ENCODE assay signal across 9 mouse cellular contexts in genomic region chr17:56169830-56170229, GRCm38 (mm10). TPM values are rescaled to one million over a fixed set of nuclear protein-coding genes. Genes with fewer than 3 reads are reported as not detected.
A peak's percentile ranks its signal among the peaks of the same experiment; 100 is the strongest.
DNase-seq lines count a peak whose midpoint lies in the region; ATAC-seq and TF ChIP-seq lines count a peak whose summit lies in the region.
"Had no signal": no experiment of that assay in that cellular context is flagged by ENCODE, and none has a peak within 500 bp of the region (broad histone marks: within the 10 kb centered on the region; RNA-seq: fewer than 3 reads in every experiment).

No protein-coding gene starts in this region.

- H3K27me3 ChIP-seq in midbrain, embryonic 10.5 days (ENCODE audit: low read depth, poor library complexity, severe bottlenecking): no peaks in the 10 kb centered on the region
- H3K27me3 ChIP-seq in midbrain, embryonic 16.5 days (ENCODE audit: control insufficient read depth, insufficient read depth, low read depth, low read length): no peaks in the 10 kb centered on the region
- no peaks in the 10 kb centered on the region for H3K27me3 ChIP-seq in intestine, postnatal 0 days (replicated peaks; ENCODE audit: control insufficient read depth, insufficient read depth, low read length)
- no peaks in the 10 kb centered on the region for H3K27me3 ChIP-seq in small intestine, adult 2 months (ENCODE audit: control insufficient read depth, insufficient read depth, low read length)
- H3K27me3 ChIP-seq in cerebellum, adult 2 months (ENCODE audit: control insufficient read depth, insufficient read depth, low read length): no peaks in the 10 kb centered on the region
- H3K27me3 ChIP-seq: liver, embryonic 15.5 days had no signal

- peak; percentile 34 to 56 for DNase-seq in adrenal gland, adult (ENCODE audit: inconsistent age in 2 of 2, low spot score in 1 of 2)
- no peak for DNase-seq in adrenal gland, adult 8-10 months
- DNase-seq in midbrain, embryonic 10.5 days (ENCODE audit: low spot score): no peak
- no peak for DNase-seq in cerebellum, adult 2 months
- DNase-seq in layer of hippocampus, adult 11-12 months (ENCODE audit: low spot score): no peak

- H3K4me1 ChIP-seq in midbrain, embryonic 10.5 days: peaks cover 23% of the 10 kb centered on the region
- H3K4me1 ChIP-seq in midbrain, embryonic 16.5 days (ENCODE audit: control insufficient read depth, insufficient read depth, low read length): peaks cover 6% of the 10 kb centered on the region; the same call in 1 of the 2 replicates
- H3K4me1 ChIP-seq in intestine, postnatal 0 days (replicated peaks; ENCODE audit: control insufficient read depth, insufficient read depth, low read length): no peaks in the 10 kb centered on the region
- H3K4me1 ChIP-seq in small intestine, adult 2 months (ENCODE audit: control insufficient read depth, insufficient read depth, insufficient read length, low read length): peaks cover 6% of the 10 kb centered on the region
- H3K4me1 ChIP-seq in cerebellum, adult 2 months (ENCODE audit: control insufficient read depth, insufficient read depth, low read length): no peaks in the 10 kb centered on the region

- H3K9ac ChIP-seq in midbrain, embryonic 16.5 days (ENCODE audit: low read depth, low read length): no peak overlapping the region; the same call in 1 of the 2 replicates
- no peak overlapping the region for H3K9ac ChIP-seq in intestine, postnatal 0 days (ENCODE audit: low read depth, low read length)
- H3K9ac ChIP-seq: liver, embryonic 15.5 days had no signal

- 0 out of 2 replicates have a peak overlapping the region, but pooled peaks have one; percentile 4 for H3K4me3 ChIP-seq in midbrain, embryonic 10.5 days
- no peak overlapping the region for H3K4me3 ChIP-seq in midbrain, embryonic 16.5 days (ENCODE audit: low read depth, low read length)
- H3K4me3 ChIP-seq in intestine, postnatal 0 days (ENCODE audit: low read depth, low read length): no peak overlapping the region
- no peak overlapping the region for H3K4me3 ChIP-seq in small intestine, adult 2 months (ENCODE audit: low read depth, low read length)
- H3K4me3 ChIP-seq in cerebellum, adult 2 months (replicated peaks; ENCODE audit: insufficient read depth, low read depth, low read length): no peak overlapping the region
- H3K4me3 ChIP-seq: liver, embryonic 15.5 days had no signal

- no peaks in the 10 kb centered on the region for H3K9me3 ChIP-seq in midbrain, embryonic 10.5 days (replicated peaks)
- H3K9me3 ChIP-seq in midbrain, embryonic 16.5 days (replicated peaks; ENCODE audit: control insufficient read depth, low read length, poor library complexity, severe bottlenecking): no peaks in the 10 kb centered on the region
- no peaks in the 10 kb centered on the region for H3K9me3 ChIP-seq in intestine, postnatal 0 days (ENCODE audit: control insufficient read depth)
- H3K9me3 ChIP-seq: liver, embryonic 15.5 days had no signal

- no peak for TF ChIP-seq CTCF in intestine, postnatal 0 days (IDR thresholded peaks at IDR 0.05; ENCODE audit: low read depth)
- TF ChIP-seq CTCF in small intestine, adult 2 months (IDR thresholded peaks at IDR 0.05; ENCODE audit: extremely low read depth, insufficient read length, insufficient replicate concordance, low read depth, low read length): no peak
- TF ChIP-seq CTCF in cerebellum, adult 2 months (IDR thresholded peaks at IDR 0.05; ENCODE audit: borderline replicate concordance, insufficient read depth, low read depth, low read length): no peak

- WGBS in midbrain, embryonic 10.5 days: 71% methylated on average over 6 of the region's 6 CpGs
- 64% methylated on average over 6 of the region's 6 CpGs for WGBS in midbrain, embryonic 16.5 days
- WGBS in intestine, postnatal 0 days: 60% methylated on average over 6 of the region's 6 CpGs
- 37% methylated on average over 6 of the region's 6 CpGs for WGBS in small intestine, adult 2 months
- 71% methylated on average over 6 of the region's 6 CpGs for WGBS in cerebellum, adult 2 months

- H3K27ac ChIP-seq in midbrain, embryonic 10.5 days (replicated peaks): peak overlapping the region; percentile 73
- H3K27ac ChIP-seq in midbrain, embryonic 16.5 days (ENCODE audit: low read length): no peak overlapping the region
- peak overlapping the region; percentile 35; the same call in 1 of the 2 replicates for H3K27ac ChIP-seq in intestine, postnatal 0 days (ENCODE audit: low read depth, low read length)
- H3K27ac ChIP-seq in small intestine, adult 2 months (ENCODE audit: insufficient read depth, low read depth, low read length): peak overlapping the region; percentile 21
- no peak overlapping the region for H3K27ac ChIP-seq in cerebellum, adult 2 months (ENCODE audit: insufficient read depth, low read length)
- H3K27ac ChIP-seq: liver, embryonic 15.5 days had no signal

- no peak for ATAC-seq in midbrain, embryonic 16.5 days
- 0 out of 2 replicates have a peak, but pooled peaks have one; percentile 22 for ATAC-seq in intestine, postnatal 0 days

- no peak overlapping the region for H3K4me2 ChIP-seq in midbrain, embryonic 16.5 days (ENCODE audit: low read length)
- H3K4me2 ChIP-seq in intestine, postnatal 0 days (replicated peaks; ENCODE audit: low read depth): no peak overlapping the region
- H3K4me2 ChIP-seq: liver, embryonic 15.5 days had no signal

- TF ChIP-seq POLR2A in small intestine, adult 2 months (IDR thresholded peaks at IDR 0.05; ENCODE audit: low read depth, low read length): no peak
- TF ChIP-seq POLR2A in cerebellum, adult 2 months (IDR thresholded peaks at IDR 0.05; ENCODE audit: borderline replicate concordance, insufficient read depth, low read length): no peak

- H3K36me3 ChIP-seq in midbrain, embryonic 10.5 days: peaks cover 6% of the 10 kb centered on the region
- 0 out of 2 replicates have a peak, but pooled peaks cover under 1% of the 10 kb centered on the region for H3K36me3 ChIP-seq in midbrain, embryonic 16.5 days (ENCODE audit: control insufficient read depth, insufficient read depth, low read length)
- H3K36me3 ChIP-seq in intestine, postnatal 0 days (ENCODE audit: control insufficient read depth, insufficient read depth): peaks cover 6% of the 10 kb centered on the region; the same call in 1 of the 2 replicates
- H3K36me3 ChIP-seq in small intestine, adult 2 months (ENCODE audit: control insufficient read depth, insufficient read depth, low read length): no peaks in the 10 kb centered on the region
- H3K36me3 ChIP-seq: liver, embryonic 15.5 days had no signal

RNA-seq across cellular contexts. Expression of gene Tnfaip8l1, which starts 7.6 kb away (rescaled TPM):
- total RNA-seq in adrenal gland, adult 8-10 months (2022): 1 to 10 TPM; 2.2 to 4.2 (median 3.8) TPM
- 7.2 and 8.4 TPM in 2 replicates for polyA plus RNA-seq in midbrain, embryonic 10.5 days (2016; fragmentation: Nextera tagmentation; extraction: Ambion mirVana)
- 10.5 and 10.8 TPM in 2 replicates for polyA plus RNA-seq in midbrain, embryonic 16.5 days (2015; fragmentation: Nextera tagmentation; extraction: Ambion mirVana)
- polyA plus RNA-seq in intestine, postnatal 0 days (2015; fragmentation: Nextera tagmentation; extraction: Ambion mirVana): 4.6 and 5.1 TPM in 2 replicates
- 4.2 and 10.3 TPM in 2 replicates for polyA plus RNA-seq in small intestine, adult 2 months (2012; rRNA removed)
- polyA plus RNA-seq in cerebellum, adult 2 months (2012; rRNA removed): 1.7 and 1.9 TPM in 2 replicates

RNA-seq across cellular contexts. Expression of gene Mydgf, which starts 13.9 kb away (rescaled TPM):
- total RNA-seq in adrenal gland, adult 8-10 months (2022): 10 to 100 TPM; 49.4 to 62.3 (median 54.2) TPM
- 77.0 and 78.4 TPM in 2 replicates for polyA plus RNA-seq in midbrain, embryonic 10.5 days (2016; fragmentation: Nextera tagmentation; extraction: Ambion mirVana)
- polyA plus RNA-seq in midbrain, embryonic 16.5 days (2015; fragmentation: Nextera tagmentation; extraction: Ambion mirVana): 65.7 and 71.5 TPM in 2 replicates
- 83.5 and 90.5 TPM in 2 replicates for polyA plus RNA-seq in intestine, postnatal 0 days (2015; fragmentation: Nextera tagmentation; extraction: Ambion mirVana)
- 82.7 and 86.4 TPM in 2 replicates for polyA plus RNA-seq in small intestine, adult 2 months (2012; rRNA removed)
- 44.5 and 45.0 TPM in 2 replicates for polyA plus RNA-seq in cerebellum, adult 2 months (2012; rRNA removed)

RNA-seq across cellular contexts. Expression of gene Sema6b, which starts 29.7 kb away (rescaled TPM):
- total RNA-seq in adrenal gland, adult 8-10 months (2022): 10 to 100 TPM in 2 of 4 experiments, 1 to 10 TPM in 2; 6.6 to 12.7 (median 10.9) TPM
- 1.2 and 1.8 TPM in 2 replicates for polyA plus RNA-seq in midbrain, embryonic 10.5 days (2016; fragmentation: Nextera tagmentation; extraction: Ambion mirVana)
- polyA plus RNA-seq in midbrain, embryonic 16.5 days (2015; fragmentation: Nextera tagmentation; extraction: Ambion mirVana): 13.2 and 14.4 TPM in 2 replicates
- 0.94 and 1.1 TPM in 2 replicates for polyA plus RNA-seq in intestine, postnatal 0 days (2015; fragmentation: Nextera tagmentation; extraction: Ambion mirVana)
- polyA plus RNA-seq in small intestine, adult 2 months (2012; rRNA removed): 6.4 and 12.2 TPM in 2 replicates
- polyA plus RNA-seq in cerebellum, adult 2 months (2012; rRNA removed): 51.8 and 54.3 TPM in 2 replicates

RNA-seq across cellular contexts. Expression of gene Lrg1, which starts 48.0 kb away (rescaled TPM):
- total RNA-seq in adrenal gland, adult 8-10 months (2022): 10 to 100 TPM; 14.5 to 34.6 (median 16.4) TPM
- polyA plus RNA-seq in midbrain, embryonic 10.5 days (2016; fragmentation: Nextera tagmentation; extraction: Ambion mirVana): not detected in 2 replicates
- polyA plus RNA-seq in midbrain, embryonic 16.5 days (2015; fragmentation: Nextera tagmentation; extraction: Ambion mirVana): 0.25 and 0.30 TPM in 2 replicates
- polyA plus RNA-seq in intestine, postnatal 0 days (2015; fragmentation: Nextera tagmentation; extraction: Ambion mirVana): 3.6 and 3.9 TPM in 2 replicates
- 10.6 and 28.7 TPM in 2 replicates for polyA plus RNA-seq in small intestine, adult 2 months (2012; rRNA removed)
- 0.93 and 1.6 TPM in 2 replicates for polyA plus RNA-seq in cerebellum, adult 2 months (2012; rRNA removed)

RNA-seq across cellular contexts. Expression of gene Dpp9, which starts 48.9 kb away (rescaled TPM):
- total RNA-seq in adrenal gland, adult 8-10 months (2022): 10 to 100 TPM; 35.6 to 41.4 (median 39.6) TPM
- 45.6 and 46.9 TPM in 2 replicates for polyA plus RNA-seq in midbrain, embryonic 10.5 days (2016; fragmentation: Nextera tagmentation; extraction: Ambion mirVana)
- 24.2 and 25.4 TPM in 2 replicates for polyA plus RNA-seq in midbrain, embryonic 16.5 days (2015; fragmentation: Nextera tagmentation; extraction: Ambion mirVana)
- polyA plus RNA-seq in intestine, postnatal 0 days (2015; fragmentation: Nextera tagmentation; extraction: Ambion mirVana): 10.6 and 12.0 TPM in 2 replicates
- polyA plus RNA-seq in small intestine, adult 2 months (2012; rRNA removed): 27.4 and 39.4 TPM in 2 replicates
- 54.7 and 56.3 TPM in 2 replicates for polyA plus RNA-seq in cerebellum, adult 2 months (2012; rRNA removed)

Comparison
In these comparisons a context has a peak if more than half of its experiments do, and no peak if none do; other contexts are left out.
1. DNase-seq: peak in adrenal gland, adult (2 of 2); none in adrenal gland, adult 8-10 months (single experiment), midbrain, embryonic 10.5 days (single experiment), cerebellum, adult 2 months (0 of 2) and layer of hippocampus, adult 11-12 months (single experiment).
2. H3K27ac ChIP-seq: peak in midbrain, embryonic 10.5 days (single experiment), intestine, postnatal 0 days (single experiment) and small intestine, adult 2 months (single experiment); none in midbrain, embryonic 16.5 days (single experiment) and cerebellum, adult 2 months (single experiment).